Mouse (Mus musculus) natural killer cell, adult 2 months (primary cell): ENCODE measurements around the gene Heca.
"Not testable (repeated sequence)": the region's sequence is repeated elsewhere in the genome, so short reads cannot be mapped to it uniquely, and the experiment has no call there.

Experiments
- DNase-seq, 2 experiments: peaks; one replicate each; pipeline ENCODE4 v3.0.0; 2022; ENCODE audit warnings: low spot score in 2 of 2

Heca gene

GRCm38 (mm10) chr10:17880038-17880437 is 67.8 kb downstream of the Heca start:
- DNase-seq: no peak

GRCm38 (mm10) chr10:17878002-17878919 is 69.6 kb downstream of the Heca start:
- DNase-seq: no peak

GRCm38 (mm10) chr10:17869822-17870662 is 77.8 kb downstream of the Heca start:
- peak; percentile 29 to 43 for DNase-seq

- DNase-seq: no peak
Measured at GRCm38 (mm10) chr10:17860701-17861480, 87.0 kb downstream of the Heca start.

- no peak for DNase-seq
Measured at GRCm38 (mm10) chr10:17857647-17858261, 90.1 kb downstream of the Heca start.

- no peak for DNase-seq
Measured at GRCm38 (mm10) chr10:17844781-17845537, 102.9 kb downstream of the Heca start.

GRCm38 (mm10) chr10:17842030-17842429 is 105.8 kb downstream of the Heca start:
- no peak for DNase-seq

GRCm38 (mm10) chr10:17836275-17836674 is 111.6 kb downstream of the Heca start:
- no peak for DNase-seq

GRCm38 (mm10) chr10:17835031-17835430 is 112.8 kb downstream of the Heca start:
- DNase-seq: no peak

GRCm38 (mm10) chr10:17831041-17831440 is 116.8 kb downstream of the Heca start:
- no peak for DNase-seq

- DNase-seq: no peak
Measured at GRCm38 (mm10) chr10:17829205-17829604, 118.7 kb downstream of the Heca start.

GRCm38 (mm10) chr10:17827391-17827790 is 120.5 kb downstream of the Heca start:
- no peak for DNase-seq

- DNase-seq: not testable (repeated sequence)
Measured at GRCm38 (mm10) chr10:17820422-17820821, 127.4 kb downstream of the Heca start.
